Mouse (Mus musculus) induced T-regulatory cell, adult 2 months (primary cell): Measurements from ENCODE around the gene Gm10057.
"Not testable (repeated sequence)": the region's sequence is repeated elsewhere in the genome, so short reads cannot be mapped to it uniquely, and the experiment has no call there.

ENCODE experiments used
- DNase-seq: peaks from one replicate; pipeline ENCODE4 v3.0.0-alpha.2; 2012; ENCODE audit warnings: low read depth

The Gm10057 gene

DNA sequence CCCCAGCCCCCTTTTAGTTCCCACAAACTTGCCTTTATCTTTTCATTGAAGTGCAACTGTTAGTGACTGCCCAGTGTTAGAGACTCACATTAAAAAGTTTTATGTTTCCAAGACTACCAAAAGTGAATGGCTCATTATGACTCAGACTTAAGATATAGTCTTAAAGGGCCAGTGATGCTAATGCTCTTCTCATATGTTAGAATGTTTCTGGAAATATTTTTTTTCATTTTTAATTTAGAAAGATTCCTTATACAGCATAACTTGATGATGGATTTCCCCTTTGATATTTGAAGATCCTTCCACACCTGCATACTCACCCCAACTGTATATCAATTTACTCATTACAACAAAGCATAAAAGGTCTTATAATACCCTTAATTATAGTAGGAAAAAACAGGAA, at the start of gene Gm10057:
TSS of gene Gm10057 (minus strand) at position 101 of the 400 bp plus-strand sequence.
- not testable (repeated sequence) for DNase-seq

DNA sequence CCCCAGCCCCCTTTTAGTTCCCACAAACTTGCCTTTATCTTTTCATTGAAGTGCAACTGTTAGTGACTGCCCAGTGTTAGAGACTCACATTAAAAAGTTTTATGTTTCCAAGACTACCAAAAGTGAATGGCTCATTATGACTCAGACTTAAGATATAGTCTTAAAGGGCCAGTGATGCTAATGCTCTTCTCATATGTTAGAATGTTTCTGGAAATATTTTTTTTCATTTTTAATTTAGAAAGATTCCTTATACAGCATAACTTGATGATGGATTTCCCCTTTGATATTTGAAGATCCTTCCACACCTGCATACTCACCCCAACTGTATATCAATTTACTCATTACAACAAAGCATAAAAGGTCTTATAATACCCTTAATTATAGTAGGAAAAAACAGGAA, 21.1 kb downstream of the Gm10057 start, which contains the start of gene 4921511M17Rik:
TSS of gene 4921511M17Rik (minus strand) at position 101 of the 400 bp plus-strand sequence.
- DNase-seq = not testable (repeated sequence)

GRCm38 (mm10) chrX:154012540-154012939, 42.3 kb downstream of the Gm10057 start, which contains the start of gene Samt1:
TSS of gene Samt1 (minus strand) at chrX:154012640.
- DNase-seq = not testable (repeated sequence)
